In genomic region chr4:128419988-128420617, GRCm38 (mm10) we compare ENCODE assay signal across 15 mouse cellular contexts.
A peak's percentile ranks its signal among the peaks of the same experiment; 100 is the strongest.
DNase-seq lines count a peak whose midpoint lies in the region; ATAC-seq lines count a peak whose summit lies in the region.
"Had no signal": no experiment of that assay in that cellular context is flagged by ENCODE, and none has a peak within 500 bp of the region (broad histone marks: within the 10 kb centered on the region; RNA-seq: fewer than 3 reads in every experiment).

No protein-coding gene starts in this region.

- no peaks in the 10 kb centered on the region for H3K36me3 ChIP-seq in forebrain, embryonic 11.5 days (ENCODE audit: control insufficient read depth, insufficient read depth, low read length)
- H3K36me3 ChIP-seq in forebrain, embryonic 10.5 days (replicated peaks) = no peaks in the 10 kb centered on the region
- H3K36me3 ChIP-seq in neural tube, embryonic 11.5 days (ENCODE audit: control insufficient read depth, insufficient read depth, low read length) = no peaks in the 10 kb centered on the region
- H3K36me3 ChIP-seq in hindbrain, embryonic 16.5 days (ENCODE audit: control insufficient read depth, insufficient read depth, low read length) = no peaks in the 10 kb centered on the region
- H3K36me3 ChIP-seq: embryonic facial prominence, embryonic 15.5 days; limb, embryonic 15.5 days had no signal

- no peak overlapping the region for H3K4me2 ChIP-seq in forebrain, embryonic 11.5 days (ENCODE audit: low read depth, low read length, severe bottlenecking)
- H3K4me2 ChIP-seq in neural tube, embryonic 11.5 days (ENCODE audit: low read depth) = no peak overlapping the region
- H3K4me2 ChIP-seq in hindbrain, embryonic 16.5 days (ENCODE audit: low read length) = no peak overlapping the region
- H3K4me2 ChIP-seq: embryonic facial prominence, embryonic 15.5 days; limb, embryonic 15.5 days had no signal

- no peak overlapping the region for H3K4me3 ChIP-seq in forebrain, embryonic 11.5 days (ENCODE audit: low read depth, low read length)
- H3K4me3 ChIP-seq in forebrain, embryonic 10.5 days = no peak overlapping the region
- H3K4me3 ChIP-seq in neural tube, embryonic 11.5 days (ENCODE audit: low read depth, low read length) = no peak overlapping the region
- no peak overlapping the region for H3K4me3 ChIP-seq in hindbrain, embryonic 16.5 days (ENCODE audit: low read length)
- H3K4me3 ChIP-seq: embryonic facial prominence, embryonic 15.5 days; limb, embryonic 15.5 days had no signal

- H3K9ac ChIP-seq in forebrain, embryonic 11.5 days (ENCODE audit: low read length) = no peak overlapping the region
- H3K9ac ChIP-seq in neural tube, embryonic 11.5 days (ENCODE audit: low read length) = no peak overlapping the region
- H3K9ac ChIP-seq in hindbrain, embryonic 16.5 days (ENCODE audit: low read depth, low read length) = no peak overlapping the region
- H3K9ac ChIP-seq: embryonic facial prominence, embryonic 15.5 days; limb, embryonic 15.5 days had no signal

- ATAC-seq in forebrain, embryonic 11.5 days (replicated peaks; ENCODE audit: low FRiP score) = peak; percentile 79
- ATAC-seq in neural tube, embryonic 11.5 days (ENCODE audit: insufficient read depth, low FRiP score, low TSS enrichment) = peak; percentile 93
- ATAC-seq in hindbrain, embryonic 16.5 days = peak; percentile 80

- H3K27me3 ChIP-seq in forebrain, embryonic 11.5 days (ENCODE audit: control insufficient read depth, insufficient read depth, low read length) = no peaks in the 10 kb centered on the region
- peaks cover 7% of the 10 kb centered on the region for H3K27me3 ChIP-seq in forebrain, embryonic 10.5 days (ENCODE audit: poor library complexity, severe bottlenecking)
- no peaks in the 10 kb centered on the region for H3K27me3 ChIP-seq in neural tube, embryonic 11.5 days (ENCODE audit: control insufficient read depth, insufficient read depth, low read length)
- H3K27me3 ChIP-seq in hindbrain, embryonic 16.5 days (replicated peaks; ENCODE audit: control insufficient read depth, insufficient read depth, low read length) = no peaks in the 10 kb centered on the region
- H3K27me3 ChIP-seq: embryonic facial prominence, embryonic 15.5 days; limb, embryonic 15.5 days had no signal

- H3K9me3 ChIP-seq in forebrain, embryonic 11.5 days (ENCODE audit: control insufficient read depth, low read length) = no peaks in the 10 kb centered on the region
- H3K9me3 ChIP-seq in forebrain, embryonic 10.5 days = no peaks in the 10 kb centered on the region
- no peaks in the 10 kb centered on the region for H3K9me3 ChIP-seq in neural tube, embryonic 11.5 days (ENCODE audit: control insufficient read depth, low read length)
- H3K9me3 ChIP-seq in hindbrain, embryonic 16.5 days (ENCODE audit: control insufficient read depth, low read length) = no peaks in the 10 kb centered on the region
- H3K9me3 ChIP-seq: embryonic facial prominence, embryonic 15.5 days; limb, embryonic 15.5 days had no signal

- WGBS in forebrain, embryonic 11.5 days = 70% methylated on average over 7 of the region's 7 CpGs
- WGBS in forebrain, embryonic 10.5 days = 89% methylated on average over 7 of the region's 7 CpGs
- 55% methylated on average over 7 of the region's 7 CpGs for WGBS in neural tube, embryonic 11.5 days
- 39% methylated on average over 7 of the region's 7 CpGs for WGBS in hindbrain, embryonic 16.5 days

- DNase-seq in forebrain, embryonic 11.5 days (ENCODE audit: low spot score) = no peak
- no peak for DNase-seq in forebrain, embryonic 10.5 days (ENCODE audit: extremely low spot score, low spot score)
- DNase-seq in neural tube, embryonic 11.5 days (ENCODE audit: low spot score) = peak; percentile 46
- no peak for DNase-seq in neural tube, embryonic 10.5 days (ENCODE audit: extremely low spot score, low spot score)
- DNase-seq in left cerebral cortex, adult 8-10 months (ENCODE audit: low spot score in 2 of 2) = no peak
- no peak for DNase-seq in thymus, postnatal 0 days (ENCODE audit: low spot score)
- DNase-seq: adrenal gland, postnatal 14 days; cerebellum, adult 8-10 months; heart, adult 18-20 months; kidney, adult 2 months; retina, postnatal 1 day; thymus, postnatal 36 days had no signal

- H3K4me1 ChIP-seq in forebrain, embryonic 11.5 days (replicated peaks; ENCODE audit: control insufficient read depth, insufficient read depth, low read length) = peaks cover 3% of the 10 kb centered on the region; the same call in 1 of the 2 replicates
- peaks cover 40% of the 10 kb centered on the region for H3K4me1 ChIP-seq in forebrain, embryonic 10.5 days
- peaks cover 9% of the 10 kb centered on the region for H3K4me1 ChIP-seq in neural tube, embryonic 11.5 days (ENCODE audit: control insufficient read depth, insufficient read depth, low read length)
- H3K4me1 ChIP-seq in hindbrain, embryonic 16.5 days (ENCODE audit: control insufficient read depth, insufficient read depth, low read depth, low read length) = no peaks in the 10 kb centered on the region; the same call in none of the 2 replicates
- H3K4me1 ChIP-seq: embryonic facial prominence, embryonic 15.5 days; limb, embryonic 15.5 days had no signal

- no peak overlapping the region for H3K27ac ChIP-seq in forebrain, embryonic 11.5 days (ENCODE audit: low read depth, low read length)
- H3K27ac ChIP-seq in forebrain, embryonic 10.5 days = no peak overlapping the region
- no peak overlapping the region for H3K27ac ChIP-seq in neural tube, embryonic 11.5 days (ENCODE audit: low read depth, low read length)
- no peak overlapping the region for H3K27ac ChIP-seq in hindbrain, embryonic 16.5 days (ENCODE audit: low read depth, low read length)
- H3K27ac ChIP-seq: embryonic facial prominence, embryonic 15.5 days; limb, embryonic 15.5 days had no signal
